Mouse (Mus musculus) neural tube, embryonic 12.5 days (tissue): Measurements from ENCODE around the gene Ncoa6. TPM values are rescaled to one million over a fixed set of nuclear protein-coding genes. Genes with fewer than 3 reads are reported as not detected.

Experiments
- ATAC-seq: fragments of 200-750 bp; cut with Nextera tagmentation; 2 replicates; pipeline ENCODE4 v1.8.0; 2017; ENCODE audit warnings: low read depth, mild to moderate bottlenecking, moderate TSS enrichment, moderate library complexity; ENCODE audit not compliant: low FRiP score
- H3K27ac ChIP-seq: fragments of 300-500 bp; sonication (generic); 2 replicates; pipeline ENCODE4 v1.5.1; 2016
- H3K27me3 ChIP-seq: fragments of 300-500 bp; sonication (generic); replicated peaks from 2 replicates; pipeline ENCODE4 v1.6.1; 2016; ENCODE audit warnings: mild to moderate bottlenecking
- H3K36me3 ChIP-seq: fragments of 300-500 bp; sonication (generic); 2 replicates; pipeline ENCODE4 v1.6.1; 2016; ENCODE audit warnings: mild to moderate bottlenecking
- H3K4me1 ChIP-seq: fragments of 300-500 bp; sonication (generic); 2 replicates; pipeline ENCODE4 v1.6.1; 2016
- H3K4me2 ChIP-seq: fragments of 300-500 bp; sonication (generic); replicated peaks from 2 replicates; pipeline ENCODE4 v1.6.1; 2016; ENCODE audit warnings: mild to moderate bottlenecking
- H3K4me3 ChIP-seq: fragments of 300-500 bp; sonication (generic); 2 replicates; pipeline ENCODE4 v1.5.1; 2016
- H3K9ac ChIP-seq: fragments of 300-500 bp; sonication (generic); 2 replicates; pipeline ENCODE4 v1.6.1; 2016; ENCODE audit warnings: mild to moderate bottlenecking
- H3K9me3 ChIP-seq: fragments of 300-500 bp; sonication (generic); 2 replicates; pipeline ENCODE4 v1.6.1; 2016; ENCODE audit warnings: mild to moderate bottlenecking
- WGBS: fragments of 180-500 bp; shearing (Covaris S2); methylation state at CpG from one replicate; pipeline ENCODE4 v1.1.7; 2016; 5-methylcytosine and 5-hydroxymethylcytosine counted together
- microRNA counts: library from miRNA; unstranded; fragments of <30 nt; microRNA quantifications from one replicate; lab custom pipeline; 2017
- microRNA-seq: library from miRNA; unstranded; fragments of <30 nt; microRNA quantifications from one replicate; pipeline ENCODE4, GENCODE M21; 2017
- polyA plus RNA-seq: library from polyadenylated mRNA; unstranded; fragments of >200 nt; fragmentation: Nextera tagmentation; extraction: Ambion mirVana; gene quantifications from 2 replicates; pipeline ENCODE4 v1.2.1, GENCODE M21; 2016

Gene Ncoa6
- polyA plus RNA-seq, 1 experiment from 2014 or later, result 27.7 TPM

GRCm38 (mm10) chr2:155346670-155347069, 127.0 kb downstream of the Ncoa6 start:
- Histone ChIP-seq H3K9ac (no peak overlapping the region), H3K9me3 (no peaks in the 10 kb centered on the region), H3K4me1 (no peaks in the 10 kb centered on the region), H3K4me3 (no peak overlapping the region), H3K36me3 (peaks cover 5% of the 10 kb centered on the region; the same call in 1 of the 2 replicates), H3K4me2 (no peak overlapping the region), H3K27me3 (no peaks in the 10 kb centered on the region), H3K27ac (no peak overlapping the region)
- 98% methylated on average over 1 of the region's 1 CpGs for WGBS
- no peak for ATAC-seq

MicroRNAs encoded within 50 kb of the gene (microRNA counts, 519-probe panel; counts per million panel counts)
- 342 counts per million, percentile 67 among the panel's probes with 10 or more counts for microRNA mmu-miR-695 (lab: Ali Mortazavi, UCI)

Small RNAs within 50 kb of the gene (microRNA-seq; reads per million reads assigned to microRNA genes)
- not detected for gene Mir695

Other genes with a start within 250 kb of the Ncoa6 start
- gene Dynlrb1, start 237.4 kb downstream of the Ncoa6 start, polyA plus RNA-seq, result 470 and 500 TPM in 2 replicates
- 275 and 301 TPM in 2 replicates for gene Map1lc3a, start 197.6 kb downstream of the Ncoa6 start, polyA plus RNA-seq
- gene Pigu, start 116.5 kb downstream of the Ncoa6 start, polyA plus RNA-seq, result 44.5 and 45.8 TPM in 2 replicates
- gene Trp53inp2, start 92.8 kb downstream of the Ncoa6 start, polyA plus RNA-seq, result 128 and 144 TPM in 2 replicates
- 27.9 and 31.2 TPM in 2 replicates for gene Acss2, start 44.1 kb upstream of the Ncoa6 start, polyA plus RNA-seq
- gene Ggt7, start 44.3 kb upstream of the Ncoa6 start, polyA plus RNA-seq, result 50.1 and 51.1 TPM in 2 replicates
- 15.5 and 16.1 TPM in 2 replicates for gene Gss, start 118.9 kb upstream of the Ncoa6 start, polyA plus RNA-seq
- 0.78 and 1.3 TPM in 2 replicates for gene Myh7b, start 137.3 kb upstream of the Ncoa6 start, polyA plus RNA-seq
- 187 and 188 TPM in 2 replicates for gene Trpc4ap, start 218.5 kb upstream of the Ncoa6 start, polyA plus RNA-seq